In the genomic region with DNA sequence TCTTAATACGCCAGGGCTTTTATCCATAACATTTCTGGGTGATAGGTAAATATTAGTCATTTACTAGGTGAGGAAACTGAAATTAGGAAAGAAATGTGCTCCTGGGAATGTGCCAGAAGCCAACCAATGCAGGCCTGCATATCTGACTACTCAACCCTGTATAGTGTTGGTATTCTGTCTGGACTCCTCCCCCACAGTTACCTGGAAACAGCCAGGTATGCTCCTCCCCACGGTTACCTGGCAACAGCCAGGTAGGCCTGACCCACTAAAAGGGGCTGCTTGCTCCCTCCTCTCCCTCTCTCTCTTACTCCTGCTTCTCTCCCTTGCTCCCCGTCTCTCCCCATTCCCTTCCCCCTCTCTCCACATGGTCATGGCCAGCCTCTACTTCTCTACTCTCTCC, we compare ENCODE assay signal across 25 mouse cellular contexts. TPM values are rescaled to one million over a fixed set of nuclear protein-coding genes. Genes with fewer than 3 reads are reported as not detected.
A peak's percentile ranks its signal among the peaks of the same experiment; 100 is the strongest.
DNase-seq lines count a peak whose midpoint lies in the region; ATAC-seq and TF ChIP-seq lines count a peak whose summit lies in the region.
"Had no signal": no experiment of that assay in that cellular context is flagged by ENCODE, and none has a peak within 500 bp of the region (broad histone marks: within the 10 kb centered on the region; RNA-seq: fewer than 3 reads in every experiment).

No protein-coding gene starts in this region.

- no peaks in the 10 kb centered on the region for H3K9me3 ChIP-seq in intestine, embryonic 16.5 days (ENCODE audit: control insufficient read depth, low read length)
- no peaks in the 10 kb centered on the region for H3K9me3 ChIP-seq in intestine, embryonic 15.5 days
- H3K9me3 ChIP-seq in lung, embryonic 14.5 days (ENCODE audit: low read depth, low read length), result no peaks in the 10 kb centered on the region
- H3K9me3 ChIP-seq in lung, postnatal 0 days (ENCODE audit: low read length), result no peaks in the 10 kb centered on the region
- H3K9me3 ChIP-seq: forebrain, embryonic 10.5 days; forebrain, embryonic 13.5 days; heart, embryonic 12.5 days; heart, embryonic 15.5 days; hindbrain, embryonic 10.5 days; hindbrain, embryonic 15.5 days had no signal

- H3K36me3 ChIP-seq in intestine, embryonic 16.5 days (ENCODE audit: control insufficient read depth, insufficient read depth, low read length), result no peaks in the 10 kb centered on the region
- no peaks in the 10 kb centered on the region for H3K36me3 ChIP-seq in intestine, embryonic 15.5 days
- no peaks in the 10 kb centered on the region for H3K36me3 ChIP-seq in lung, embryonic 14.5 days (ENCODE audit: insufficient read depth)
- no peaks in the 10 kb centered on the region for H3K36me3 ChIP-seq in lung, postnatal 0 days (ENCODE audit: insufficient read depth, low read length)
- H3K36me3 ChIP-seq: forebrain, embryonic 10.5 days; heart, embryonic 15.5 days; hindbrain, embryonic 10.5 days; hindbrain, embryonic 15.5 days had no signal

- H3K9ac ChIP-seq in intestine, embryonic 16.5 days (ENCODE audit: low read depth, low read length), result no peak overlapping the region
- no peak overlapping the region for H3K9ac ChIP-seq in intestine, embryonic 15.5 days
- H3K9ac ChIP-seq in lung, embryonic 14.5 days, result no peak overlapping the region
- H3K9ac ChIP-seq in lung, postnatal 0 days (replicated peaks; ENCODE audit: low read depth), result no peak overlapping the region
- H3K9ac ChIP-seq: forebrain, embryonic 13.5 days; heart, embryonic 12.5 days; heart, embryonic 15.5 days; hindbrain, embryonic 15.5 days had no signal

- peak overlapping the region; percentile 41; the same call in 1 of the 2 replicates for H3K27ac ChIP-seq in gastrocnemius, adult 2 months
- no peak overlapping the region for H3K27ac ChIP-seq in intestine, embryonic 16.5 days (ENCODE audit: low read length)
- H3K27ac ChIP-seq in intestine, embryonic 15.5 days, result no peak overlapping the region
- H3K27ac ChIP-seq in lung, embryonic 14.5 days (ENCODE audit: low read depth), result no peak overlapping the region
- H3K27ac ChIP-seq in lung, postnatal 0 days (ENCODE audit: low read length), result no peak overlapping the region
- H3K27ac ChIP-seq: forebrain, embryonic 10.5 days; forebrain, embryonic 13.5 days; hindbrain, embryonic 10.5 days; hindbrain, embryonic 15.5 days had no signal

- 62% methylated on average over 3 of the region's 3 CpGs for WGBS in intestine, embryonic 16.5 days
- WGBS in intestine, embryonic 15.5 days, result 67% methylated on average over 3 of the region's 3 CpGs
- 59% methylated on average over 3 of the region's 3 CpGs for WGBS in lung, embryonic 14.5 days
- WGBS in lung, postnatal 0 days, result 53% methylated on average over 3 of the region's 3 CpGs

- ATAC-seq in intestine, embryonic 16.5 days, result 0 out of 2 replicates have a peak, but pooled peaks have one; percentile 18
- ATAC-seq in intestine, embryonic 15.5 days, result no peak
- peak; percentile 59; the same call in 1 of the 2 replicates for ATAC-seq in lung, embryonic 14.5 days (ENCODE audit: insufficient read depth)
- ATAC-seq in lung, postnatal 0 days, result peak; percentile 59
- ATAC-seq: activated CD4-positive, CD25-positive, alpha-beta regulatory T cell, adult 4 months; forebrain, embryonic 13.5 days; forebrain, embryonic 16.5 days had no signal

- no peak for DNase-seq in gastrocnemius, adult 2 months
- DNase-seq in gastrocnemius, adult 8-10 months (ENCODE audit: low spot score in 2 of 2), result no peak
- DNase-seq in lung, embryonic 14.5 days, result peak; percentile 30
- no peak for DNase-seq in lung, postnatal 4 days
- DNase-seq in lung, postnatal 0 days (ENCODE audit: low spot score), result no peak
- no peak for DNase-seq in lung, adult 18-20 months
- DNase-seq: adrenal gland, adult 8-10 months; adrenal gland, postnatal 25 days; cerebellum, adult 11-12 months; cerebellum, adult 8-10 months; cerebellum, postnatal 10 days; gastrocnemius, postnatal 25 days; heart, adult 18-20 months; heart, postnatal 10 days; heart, postnatal 36 days had no signal

- H3K4me2 ChIP-seq in intestine, embryonic 16.5 days (ENCODE audit: low read depth, low read length), result no peak overlapping the region
- no peak overlapping the region for H3K4me2 ChIP-seq in intestine, embryonic 15.5 days (replicated peaks)
- no peak overlapping the region for H3K4me2 ChIP-seq in lung, embryonic 14.5 days
- H3K4me2 ChIP-seq in lung, postnatal 0 days (replicated peaks; ENCODE audit: low read depth, low read length), result no peak overlapping the region
- H3K4me2 ChIP-seq: forebrain, embryonic 13.5 days; heart, embryonic 12.5 days; heart, embryonic 15.5 days; hindbrain, embryonic 15.5 days had no signal

- H3K27me3 ChIP-seq in intestine, embryonic 16.5 days (replicated peaks; ENCODE audit: control insufficient read depth, insufficient read depth, low read length), result no peaks in the 10 kb centered on the region
- H3K27me3 ChIP-seq in intestine, embryonic 15.5 days (replicated peaks), result no peaks in the 10 kb centered on the region
- H3K27me3 ChIP-seq in lung, embryonic 14.5 days (ENCODE audit: insufficient read depth, low read length), result no peaks in the 10 kb centered on the region
- no peaks in the 10 kb centered on the region for H3K27me3 ChIP-seq in lung, postnatal 0 days (replicated peaks; ENCODE audit: insufficient read depth, low read length)
- H3K27me3 ChIP-seq: forebrain, embryonic 13.5 days; heart, embryonic 12.5 days; heart, embryonic 15.5 days; hindbrain, embryonic 15.5 days had no signal

- intact Hi-C loops in gastrocnemius, adult 2 months (cut with DNase I), result no loop called here

- H3K4me1 ChIP-seq in intestine, embryonic 16.5 days (ENCODE audit: control insufficient read depth, insufficient read depth, low read length), result 0 out of 2 replicates have a peak, but pooled peaks cover 3% of the 10 kb centered on the region
- H3K4me1 ChIP-seq in intestine, embryonic 15.5 days (replicated peaks), result no peaks in the 10 kb centered on the region
- 0 out of 2 replicates have a peak, but pooled peaks cover 2% of the 10 kb centered on the region for H3K4me1 ChIP-seq in lung, embryonic 14.5 days (ENCODE audit: insufficient read depth)
- H3K4me1 ChIP-seq in lung, postnatal 0 days (ENCODE audit: insufficient read depth, low read depth, low read length), result peaks cover 7% of the 10 kb centered on the region; the same call in 1 of the 2 replicates
- H3K4me1 ChIP-seq: forebrain, embryonic 13.5 days; hindbrain, embryonic 15.5 days had no signal

- H3K4me3 ChIP-seq in gastrocnemius, adult 2 months, result no peak overlapping the region
- H3K4me3 ChIP-seq in intestine, embryonic 16.5 days (ENCODE audit: low read length), result no peak overlapping the region
- no peak overlapping the region for H3K4me3 ChIP-seq in intestine, embryonic 15.5 days (replicated peaks)
- no peak overlapping the region for H3K4me3 ChIP-seq in lung, embryonic 14.5 days (ENCODE audit: low read depth, low read length)
- no peak overlapping the region for H3K4me3 ChIP-seq in lung, postnatal 0 days (ENCODE audit: low read depth, low read length)
- H3K4me3 ChIP-seq: forebrain, embryonic 10.5 days; forebrain, embryonic 13.5 days; heart, embryonic 12.5 days; heart, embryonic 15.5 days; hindbrain, embryonic 10.5 days; hindbrain, embryonic 15.5 days had no signal

- TF ChIP-seq CTCF in gastrocnemius, adult 2 months (IDR thresholded peaks at IDR 0.05), result no peak
- TF ChIP-seq CTCF in lung, embryonic 14.5 days (IDR thresholded peaks at IDR 0.05; ENCODE audit: low read depth), result no peak
- no peak for TF ChIP-seq CTCF in lung, postnatal 0 days (IDR thresholded peaks at IDR 0.05)

- TF ChIP-seq EP300 in lung, postnatal 0 days (IDR thresholded peaks at IDR 0.05), result no peak

RNA-seq across cellular contexts. Expression of a gene that starts 21.8 kb away (rescaled TPM):
- 10 to 100 TPM; 35.6 to 49.4 TPM for total RNA-seq in gastrocnemius, adult 2 months (2021)
- 10 to 100 TPM; 33.7 to 45.4 (median 40.9) TPM for total RNA-seq in gastrocnemius, adult 8-10 months (2022)
- 94.5 and 97.3 TPM in 2 replicates for polyA plus RNA-seq in intestine, embryonic 16.5 days (2015; fragmentation: Nextera tagmentation; extraction: Ambion mirVana)
- polyA plus RNA-seq in intestine, embryonic 15.5 days (2015; fragmentation: Nextera tagmentation; extraction: Ambion mirVana), result 83.2 and 84.5 TPM in 2 replicates
- 52.7 and 58.5 TPM in 2 replicates for polyA plus RNA-seq in lung, embryonic 14.5 days (2014; fragmentation: Nextera tagmentation; extraction: Ambion mirVana)
- 247 and 292 TPM in 2 replicates for polyA plus RNA-seq in lung, postnatal 0 days (2015; fragmentation: Nextera tagmentation; extraction: Ambion mirVana)
